Mouse (Mus musculus): ENCODE measurements at regions not wholly inside any gene's neighbourhood (a gene's known extent, or its start where the extent isn't known, plus 50 kb on each side); places are given as distances from the start of the nearest gene placed in this dataset.

DNA sequence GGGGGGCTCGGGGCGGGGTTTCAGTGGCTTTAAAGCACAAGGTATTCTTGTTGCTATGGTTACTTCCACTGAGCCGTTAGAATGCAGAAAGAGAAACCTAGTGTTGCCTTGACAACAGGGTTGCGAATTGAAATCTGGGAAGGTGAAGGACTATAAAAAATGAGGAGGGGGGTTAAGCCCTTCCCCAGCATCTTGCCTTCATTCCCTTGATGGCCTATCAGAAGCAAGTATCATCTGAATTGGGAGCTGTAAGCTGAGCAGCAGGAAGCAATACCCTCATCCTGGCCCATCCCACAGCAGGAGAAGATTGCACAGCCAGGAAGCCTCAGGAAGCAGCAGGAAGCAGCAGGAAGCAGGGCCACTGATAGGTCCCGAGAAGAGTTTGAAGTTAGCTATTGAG lies 78.5 kb upstream of the Zfp831 start:
- TF ChIP-seq CTCF (IDR thresholded peaks at IDR 0.05; ENCODE audit: borderline replicate concordance, extremely low read depth, insufficient read depth, insufficient read length) (no peak), POLR2A (IDR thresholded peaks at IDR 0.05; ENCODE audit: borderline replicate concordance, extremely low read depth, insufficient read depth, insufficient read length, poor library complexity, severe bottlenecking) (no peak)

Data from brain, embryonic 14.5 days (tissue).